Mouse (Mus musculus): ENCODE results near the gene Etfbkmt. TPM values are rescaled to one million over a fixed set of nuclear protein-coding genes. Genes with fewer than 3 reads are reported as not detected.

Etfbkmt gene
- polyA plus RNA-seq (2017; shearing (Covaris generic)): 14.2 TPM

GRCm38 (mm10) chr6:149139471-149139870, at the start of gene Etfbkmt:
TSS of gene Etfbkmt (plus strand) at chr6:149139849.

GRCm38 (mm10) chr6:149101076-149101942, 38.3 kb upstream of the Etfbkmt start, which contains the start of gene Dennd5b:
TSS of gene Dennd5b (minus strand) at chr6:149101680.

GRCm38 (mm10) chr6:149129870-149130269, 9.8 kb upstream of the Etfbkmt start, which contains the start of gene Gm10203:
TSS of gene Gm10203 (plus strand) at chr6:149130170.

GRCm38 (mm10) chr6:149188041-149188924, 48.6 kb downstream of the Etfbkmt start, which contains the start of gene Amn1:
TSS of gene Amn1 (minus strand) at chr6:149188712.

Other genes starting within 250 kb of the Etfbkmt start
- gene Caprin2, start 243.6 kb upstream of the Etfbkmt start, polyA plus RNA-seq (2017; shearing (Covaris generic)): 5.7 TPM
- gene Sinhcaf, start 193.4 kb upstream of the Etfbkmt start, polyA plus RNA-seq (2017; shearing (Covaris generic)): 32.8 TPM
- gene Dennd5b, start 38.2 kb upstream of the Etfbkmt start, polyA plus RNA-seq (2017; shearing (Covaris generic)): 0.91 TPM
- not detected for gene Gm10203, start 9.7 kb upstream of the Etfbkmt start, polyA plus RNA-seq (2017; shearing (Covaris generic))
- gene Amn1, start 48.9 kb downstream of the Etfbkmt start, polyA plus RNA-seq (2017; shearing (Covaris generic)): 23.2 TPM
- 134 TPM for gene Resf1, start 169.6 kb downstream of the Etfbkmt start, polyA plus RNA-seq (2017; shearing (Covaris generic))

Data from effector memory CD4-positive, alpha-beta T cell, adult 7 months (primary cell).